Mouse (Mus musculus): ENCODE results near the gene Ust. TPM values are rescaled to one million over a fixed set of nuclear protein-coding genes. Genes with fewer than 3 reads are reported as not detected.

Gene Ust
- total RNA-seq, 2 experiments from 2014 or later: 50.0 to 52.6 TPM

GRCm38 (mm10) chr10:8505346-8506246 is 13.0 kb downstream of the Ust start:
- DNase-seq (ENCODE audit: low spot score in 2 of 2): no peak

DNA sequence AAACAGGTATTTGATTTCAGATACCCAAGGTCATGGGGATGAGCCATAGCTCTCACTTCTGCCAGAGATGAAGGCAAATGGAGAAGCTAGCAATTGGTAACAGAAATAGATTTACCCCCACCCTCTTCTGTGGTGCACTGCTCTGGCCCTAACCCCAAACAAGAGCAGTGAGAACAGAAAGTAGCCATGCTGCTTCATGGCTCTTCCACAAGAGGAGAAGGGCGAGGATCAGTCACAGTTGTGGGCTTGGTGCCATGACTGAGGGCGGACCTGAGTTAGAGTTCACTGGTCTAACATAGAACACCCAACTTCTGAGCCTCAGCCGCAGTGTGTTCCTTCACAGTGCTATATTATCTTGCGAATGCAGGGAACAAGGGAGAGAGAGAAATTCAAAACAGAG is 13.8 kb downstream of the Ust start:
- DNase-seq (ENCODE audit: low spot score in 2 of 2): no peak

DNA sequence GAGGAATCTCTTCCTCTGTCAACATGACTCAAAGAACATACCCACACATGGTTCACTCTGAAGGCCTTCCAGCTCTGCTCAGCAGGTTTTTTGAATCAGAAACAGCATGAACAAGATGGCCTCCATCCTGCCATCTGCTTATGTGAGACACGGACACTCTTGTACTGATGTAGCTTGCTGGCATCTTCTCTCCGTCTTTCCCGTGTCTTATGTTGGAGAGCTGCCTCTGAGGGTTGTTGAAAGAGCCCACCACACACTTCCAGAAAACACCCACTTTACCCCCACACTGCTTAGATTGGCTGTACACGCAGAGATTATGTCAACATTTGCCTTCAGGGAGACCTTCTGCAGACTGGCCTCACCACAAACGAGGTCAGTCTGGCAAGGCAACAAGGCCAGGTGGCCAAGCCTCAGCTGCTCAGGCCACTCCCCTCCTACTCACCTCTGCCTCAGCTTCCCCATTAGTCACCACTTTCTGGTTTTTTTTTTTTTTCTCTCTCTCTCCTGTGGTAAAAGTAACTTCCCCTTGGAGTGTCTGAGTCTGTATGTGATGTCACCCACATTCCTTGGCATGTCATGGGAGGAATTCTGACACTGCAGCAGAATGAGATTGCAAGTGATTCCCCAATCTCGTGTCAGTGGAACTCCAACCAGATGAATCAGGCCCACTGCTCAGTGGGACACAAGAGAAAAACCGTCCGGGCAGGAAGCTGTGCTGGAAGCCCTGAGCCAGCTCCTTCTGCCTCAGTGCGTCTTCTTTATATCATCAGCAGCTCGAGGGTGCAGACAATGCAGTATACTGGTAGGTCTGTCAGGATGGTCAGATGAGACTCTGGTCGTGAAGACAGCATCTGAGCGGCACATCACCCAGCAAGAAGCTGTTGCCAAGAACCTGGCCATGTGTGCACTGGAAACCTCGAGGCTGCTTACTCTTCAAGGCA is 19.4 kb downstream of the Ust start:
- DNase-seq (ENCODE audit: low spot score in 2 of 2): no peak

- no peak for DNase-seq (ENCODE audit: low spot score in 2 of 2)
Measured at GRCm38 (mm10) chr10:8495543-8496141, 23.0 kb downstream of the Ust start.

DNA sequence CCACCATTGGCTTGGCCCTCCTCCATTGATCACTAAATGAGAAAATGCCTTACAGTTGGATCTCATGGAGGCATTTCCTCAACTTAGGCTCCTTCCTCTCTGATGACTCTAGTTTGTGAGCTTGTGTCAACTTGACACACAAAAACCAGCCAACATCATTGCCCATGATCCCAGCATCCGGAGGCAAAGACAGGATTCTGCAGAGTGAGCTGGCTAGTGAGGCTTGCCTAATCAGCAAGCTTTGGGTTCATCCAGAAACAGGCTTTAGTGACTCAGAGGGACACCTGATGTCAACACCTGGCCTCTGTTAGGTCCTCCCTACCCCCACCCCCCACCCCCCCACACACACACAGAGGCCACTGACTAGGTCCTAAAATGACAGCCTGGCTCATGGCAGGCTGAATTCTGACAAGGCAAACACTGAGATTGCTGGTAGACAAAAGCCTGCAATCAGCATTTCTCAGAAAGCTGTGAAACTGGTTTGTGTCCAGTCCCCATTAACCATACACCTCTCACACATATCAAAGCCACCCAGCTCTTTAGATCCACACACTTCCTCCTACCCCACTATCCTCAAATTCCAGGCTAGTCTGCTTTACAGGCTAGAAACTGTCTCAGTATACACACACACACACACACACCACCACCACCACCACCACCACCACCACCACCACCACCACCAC is 26.6 kb downstream of the Ust start:
- DNase-seq (ENCODE audit: low spot score in 2 of 2): no peak

DNA sequence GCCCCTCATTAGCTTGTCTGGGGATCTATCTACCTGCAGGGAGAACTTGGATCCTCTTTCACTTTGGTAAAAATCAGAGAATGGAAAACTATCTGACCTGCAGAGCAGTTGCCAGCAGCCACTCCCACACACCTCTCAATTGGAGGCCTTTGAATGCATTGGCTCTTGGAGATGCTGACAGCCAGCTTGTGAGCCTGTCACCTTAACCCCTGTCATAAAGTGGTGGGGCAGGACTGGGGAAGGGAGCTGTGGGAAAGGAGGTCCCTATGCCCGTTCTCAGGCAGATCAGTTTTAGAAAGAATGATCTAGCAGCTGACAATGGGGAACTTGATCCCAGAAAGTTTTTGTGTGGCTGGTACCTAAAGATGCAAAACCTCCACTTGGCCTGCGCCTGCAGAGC is 31.2 kb downstream of the Ust start:
- no peak for DNase-seq (ENCODE audit: low spot score in 2 of 2)

- DNase-seq (ENCODE audit: low spot score in 2 of 2): no peak
Measured at GRCm38 (mm10) chr10:8484487-8484886, 34.1 kb downstream of the Ust start.

DNA sequence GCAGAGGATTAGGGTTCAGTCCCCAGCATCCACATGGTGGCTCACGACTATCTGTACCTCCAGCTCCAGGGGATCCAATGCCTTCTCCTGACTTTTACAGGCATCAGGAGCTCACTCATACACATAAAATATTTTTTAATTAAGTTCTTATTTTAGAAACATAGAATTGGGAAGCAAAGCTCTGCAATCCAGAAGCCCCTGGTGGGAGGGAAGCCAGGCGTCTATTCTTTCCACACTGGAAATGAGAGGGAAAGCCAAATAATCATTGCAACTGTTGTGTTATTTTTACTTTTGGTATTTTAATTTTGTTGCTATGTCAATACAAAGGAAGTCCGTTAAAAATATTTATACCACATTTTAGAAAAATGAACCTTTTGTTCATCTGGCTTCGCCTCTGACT is 35.8 kb downstream of the Ust start:
- DNase-seq (ENCODE audit: low spot score in 2 of 2): no peak

DNA sequence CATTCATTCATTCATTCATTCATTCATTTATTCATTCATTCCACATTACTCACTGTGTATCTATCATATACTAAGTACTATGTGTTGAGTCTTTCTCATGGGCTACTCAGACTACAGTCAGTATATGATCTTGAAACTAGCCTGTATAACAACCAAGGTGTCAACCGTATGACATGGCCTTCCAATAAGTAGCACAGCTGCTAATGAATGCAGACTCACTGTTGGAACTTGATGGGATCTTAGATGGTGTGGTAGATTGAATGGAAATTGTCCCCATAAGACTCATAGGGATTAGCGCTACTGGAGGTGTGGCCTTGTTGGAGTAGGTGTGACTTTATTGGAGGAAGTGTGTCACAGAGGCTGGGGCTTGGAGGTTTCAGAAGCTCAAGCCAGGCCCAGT is 38.8 kb downstream of the Ust start:
- no peak for DNase-seq (ENCODE audit: low spot score in 2 of 2)

DNA sequence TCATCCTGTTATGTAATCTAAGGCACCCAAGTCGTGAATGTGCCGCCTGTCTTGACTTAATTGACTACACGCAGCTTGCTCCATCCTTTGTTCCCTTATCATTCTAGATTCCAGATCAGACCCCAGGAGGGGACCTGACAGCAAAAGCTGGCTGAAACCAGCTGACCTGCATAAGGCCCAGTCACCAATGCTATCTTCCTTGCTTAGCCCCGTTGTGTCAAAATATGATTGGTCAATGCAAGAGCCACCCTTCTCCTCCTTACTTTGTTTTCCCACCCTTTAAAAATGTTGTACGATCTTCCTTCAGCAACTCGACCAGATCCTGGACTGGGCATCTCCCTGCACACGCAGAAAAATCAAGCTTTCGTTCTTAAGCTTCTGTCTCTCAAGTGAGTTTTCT is 40.7 kb downstream of the Ust start:
- DNase-seq (ENCODE audit: low spot score in 2 of 2): no peak

- no peak for DNase-seq (ENCODE audit: low spot score in 2 of 2)
Measured at GRCm38 (mm10) chr10:8471995-8472394, 46.6 kb downstream of the Ust start.

GRCm38 (mm10) chr10:8471012-8471411 is 47.6 kb downstream of the Ust start:
- no peak for DNase-seq (ENCODE audit: low spot score in 2 of 2)

- no peak for DNase-seq (ENCODE audit: low spot score in 2 of 2)
Measured at GRCm38 (mm10) chr10:8469516-8469915, 49.1 kb downstream of the Ust start.

DNA sequence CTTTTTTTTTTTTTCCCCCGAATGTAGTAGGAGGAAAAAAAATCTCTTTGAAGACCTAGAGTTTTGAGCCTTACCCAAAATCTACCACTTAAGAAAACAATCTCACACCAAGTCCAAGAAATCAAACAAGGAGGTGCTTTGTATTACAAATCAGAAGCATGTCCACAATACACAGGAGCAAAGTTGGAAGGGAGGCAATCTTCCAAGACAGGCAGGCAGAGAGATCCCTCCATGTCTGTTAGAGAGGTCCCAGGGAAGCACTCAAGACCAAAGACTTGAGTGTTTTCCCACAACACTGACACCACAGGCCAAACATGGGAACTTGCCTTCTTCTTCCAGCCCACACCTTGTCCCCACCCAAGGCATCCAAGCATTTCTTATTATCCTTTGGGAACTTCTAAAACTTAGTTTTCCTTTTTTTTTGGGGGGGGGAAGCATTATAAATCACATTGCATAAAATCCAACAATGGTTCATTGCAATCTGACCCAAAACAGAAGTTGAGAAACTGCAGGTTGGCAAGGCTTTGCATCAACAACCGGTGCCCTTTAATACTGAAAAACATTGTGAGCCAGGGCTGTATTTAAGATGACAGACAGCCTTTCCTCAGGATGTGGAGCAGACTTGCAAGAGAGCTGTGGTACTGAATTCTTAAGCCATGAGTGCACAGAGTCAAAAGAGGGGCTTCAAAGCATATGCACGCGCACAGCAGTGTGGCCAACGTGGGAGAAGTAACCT is 49.8 kb downstream of the Ust start:
- DNase-seq (ENCODE audit: low spot score in 2 of 2): no peak

- DNase-seq (ENCODE audit: low spot score in 2 of 2): no peak
Measured at GRCm38 (mm10) chr10:8465918-8466317, 52.7 kb downstream of the Ust start.

GRCm38 (mm10) chr10:8465216-8465615 is 53.4 kb downstream of the Ust start:
- DNase-seq (ENCODE audit: low spot score in 2 of 2): no peak

GRCm38 (mm10) chr10:8461372-8461771 is 57.3 kb downstream of the Ust start:
- DNase-seq (ENCODE audit: low spot score in 2 of 2): no peak

DNA sequence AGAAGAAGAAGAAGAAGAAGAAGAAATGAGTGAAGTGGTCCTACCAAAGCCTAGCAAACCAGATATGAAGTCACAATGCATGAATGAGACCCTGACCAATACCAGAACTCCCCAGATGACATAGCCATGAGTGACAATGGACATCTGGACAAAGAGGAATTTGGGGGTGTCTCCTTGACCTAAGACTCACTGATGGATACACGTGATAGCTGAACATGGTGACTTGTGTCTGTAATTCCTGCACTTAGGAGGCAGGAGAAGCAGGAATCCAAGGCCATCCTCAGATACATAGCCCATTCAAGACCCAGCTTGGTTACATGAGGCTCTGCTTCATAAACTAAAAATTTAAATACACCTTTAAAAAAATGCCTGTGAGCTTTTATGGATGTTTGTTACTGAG is 63.9 kb downstream of the Ust start:
- no peak for DNase-seq (ENCODE audit: low spot score in 2 of 2)

DNA sequence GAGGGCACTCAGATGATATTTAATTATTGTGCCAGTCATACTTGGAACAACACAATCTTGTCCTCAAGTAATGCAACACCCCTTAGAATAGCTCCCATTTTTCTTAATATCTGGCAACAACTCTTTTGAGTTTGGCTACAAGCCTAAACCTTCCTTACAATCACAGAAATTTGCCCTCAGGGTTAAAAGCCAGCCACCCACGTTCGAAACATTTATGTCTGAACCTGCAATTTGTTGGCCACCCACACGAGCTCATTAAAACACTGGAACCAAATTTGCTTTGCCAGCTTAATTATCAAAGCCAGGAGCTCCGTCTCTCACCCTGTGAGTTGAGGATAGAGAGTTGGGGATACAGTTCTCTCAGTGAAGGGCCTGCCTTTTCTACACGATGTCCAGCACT is 70.9 kb downstream of the Ust start:
- DNase-seq (ENCODE audit: low spot score in 2 of 2): no peak

DNA sequence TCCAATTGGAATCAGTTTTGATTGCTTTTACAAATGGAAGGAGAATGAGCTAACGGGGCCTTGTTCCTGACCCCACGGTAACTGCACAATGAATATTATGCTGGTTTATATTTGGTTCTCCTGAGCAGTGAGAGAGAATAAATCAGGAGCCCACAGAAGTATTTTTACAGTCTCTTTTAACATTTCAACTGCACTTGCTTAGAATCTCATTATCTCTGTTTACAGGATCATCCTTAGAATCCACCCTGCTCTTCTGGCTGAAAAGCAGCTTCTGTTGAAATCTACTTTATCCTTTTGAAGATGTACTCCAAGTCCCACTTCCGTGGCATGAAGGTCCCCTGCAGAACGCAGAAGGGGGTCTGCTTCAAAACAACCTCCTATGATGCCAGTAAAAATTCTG is 71.7 kb downstream of the Ust start:
- DNase-seq (ENCODE audit: low spot score in 2 of 2): no peak

All from layer of hippocampus, postnatal 10 days (tissue).